Mouse (Mus musculus): Measurements from ENCODE around the gene Gnai2. TPM values are rescaled to one million over a fixed set of nuclear protein-coding genes. Genes with fewer than 3 reads are reported as not detected.
A peak's percentile ranks its signal among the peaks of the same experiment; 100 is the strongest.

Gene Gnai2
- total RNA-seq, 2 experiments from 2014 or later = 208 to 222 TPM

DNA sequence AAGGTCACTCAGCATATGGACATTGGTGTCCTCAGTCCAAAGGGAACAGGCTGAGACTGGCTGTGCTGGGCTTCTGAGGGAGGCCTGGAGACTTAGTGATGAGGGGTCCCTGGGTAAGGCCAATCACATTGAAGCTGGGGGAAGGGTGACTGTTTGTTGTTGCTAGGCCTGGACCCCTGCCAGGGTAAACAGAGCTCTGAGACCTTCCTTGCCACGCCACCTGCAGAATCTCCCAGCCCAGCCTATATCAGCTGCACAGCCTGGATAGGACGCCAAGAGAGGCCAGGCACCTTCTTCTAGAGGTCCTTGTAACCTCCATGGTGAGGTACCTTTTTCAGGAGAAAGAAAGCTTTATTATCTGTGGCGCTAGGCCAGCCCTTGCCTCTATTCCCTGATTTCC lies 33.7 kb upstream of the Gnai2 start:
- Histone ChIP-seq H3K27ac (no peak overlapping the region), H3K4me3 (no peak overlapping the region)
- no peak for DNase-seq (ENCODE audit: low spot score in 2 of 2)
- TF ChIP-seq CTCF (conservative IDR thresholded peaks at IDR 0.05) = no peak

DNA sequence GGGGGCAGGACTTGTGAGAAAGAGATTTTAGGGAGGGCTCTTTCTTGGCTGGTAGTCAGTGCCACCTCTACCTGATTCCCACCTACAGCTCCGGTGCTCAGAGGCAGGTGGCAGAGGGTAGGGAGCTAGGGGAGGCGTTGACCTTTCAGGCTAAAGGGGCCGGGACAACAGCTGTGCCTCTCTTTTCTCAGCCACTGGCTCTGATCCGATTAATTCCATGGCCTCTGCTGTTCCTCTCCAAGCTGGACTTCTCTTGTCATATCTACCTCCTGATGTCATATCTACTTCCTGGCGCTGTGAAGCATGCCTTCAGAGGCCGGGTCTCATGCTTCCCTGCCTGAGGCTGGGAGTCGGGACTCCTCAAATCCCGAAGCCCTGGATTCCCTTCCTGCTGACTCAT lies 32.8 kb upstream of the Gnai2 start:
- DNase-seq (ENCODE audit: low spot score in 2 of 2) = no peak
- H3K4me3 ChIP-seq = no peak overlapping the region
- TF ChIP-seq CTCF (conservative IDR thresholded peaks at IDR 0.05) = no peak
- no peak overlapping the region for H3K27ac ChIP-seq

DNA sequence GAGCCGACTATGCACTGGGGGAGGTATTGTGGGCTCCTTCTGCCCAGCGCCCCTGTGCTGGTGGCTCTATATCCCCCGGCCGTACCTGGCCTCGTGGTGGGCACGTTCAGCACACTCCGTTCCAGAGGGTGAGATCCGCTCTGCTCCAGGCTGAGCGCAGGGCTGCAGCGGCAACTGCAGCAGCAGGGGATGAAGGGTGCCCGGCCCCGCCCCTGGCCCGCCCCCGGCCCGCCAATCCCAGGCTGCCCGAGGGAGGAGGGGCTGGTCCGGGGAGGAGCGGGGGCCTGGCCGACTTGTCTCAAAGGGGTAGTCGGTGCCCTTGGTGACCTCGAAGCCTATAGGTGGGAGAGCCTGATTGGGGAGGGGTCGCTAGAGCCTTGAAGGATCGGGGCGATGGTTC lies 32.1 kb upstream of the Gnai2 start:
- H3K27ac ChIP-seq = peak overlapping the region; percentile 73
- H3K4me3 ChIP-seq = peak overlapping the region; percentile 65
- no peak for TF ChIP-seq CTCF (conservative IDR thresholded peaks at IDR 0.05)
- DNase-seq (ENCODE audit: low spot score in 2 of 2) = peak in 1 of 2 experiments; percentile 28

DNA sequence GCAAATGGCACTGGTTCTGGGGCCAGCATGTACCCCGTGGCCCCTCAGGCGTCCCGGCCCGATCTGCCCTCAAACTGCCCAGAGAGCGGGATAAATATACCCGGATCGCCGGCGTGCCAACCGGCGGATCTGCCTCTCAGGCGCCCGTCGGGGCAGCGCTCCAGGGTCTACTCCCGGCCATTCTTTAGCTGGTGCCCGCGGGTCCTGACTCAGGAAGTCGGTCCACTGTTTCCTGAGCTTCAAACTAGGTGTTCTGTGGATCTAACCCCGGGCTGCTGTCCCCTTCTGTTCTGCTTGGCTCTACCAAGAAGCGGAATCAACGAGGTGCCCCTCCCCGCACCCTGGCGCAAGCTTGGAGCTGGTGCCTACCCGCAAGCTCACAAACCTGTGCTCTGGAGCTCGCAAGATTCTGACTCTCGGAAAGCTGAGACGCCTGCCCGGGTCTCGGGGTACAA lies 31.6 kb upstream of the Gnai2 start:
- Histone ChIP-seq H3K4me3 (peak overlapping the region; percentile 65), H3K27ac (peak overlapping the region; percentile 73)
- no peak for DNase-seq (ENCODE audit: low spot score in 2 of 2)
- TF ChIP-seq CTCF (conservative IDR thresholded peaks at IDR 0.05) = no peak

DNA sequence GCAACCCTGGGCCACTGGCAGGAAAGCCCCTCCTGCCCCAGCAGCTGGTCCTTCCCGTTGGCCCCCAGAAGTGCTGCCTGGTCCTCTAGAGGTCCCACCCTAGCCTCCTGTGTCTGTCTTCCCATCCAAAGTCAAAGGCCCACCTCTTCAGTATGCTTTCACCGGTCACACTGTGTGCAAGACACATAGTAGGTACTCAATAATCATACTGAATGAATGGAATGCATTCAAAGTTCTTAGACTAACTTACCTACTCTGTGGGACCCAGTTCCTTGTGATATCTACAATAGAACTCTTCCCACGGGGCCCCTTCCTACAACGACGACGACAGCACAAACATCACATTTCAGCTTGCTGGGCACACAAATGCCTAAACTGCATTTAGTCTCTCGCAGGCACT lies 30.1 kb upstream of the Gnai2 start:
- TF ChIP-seq CTCF (conservative IDR thresholded peaks at IDR 0.05) = no peak
- H3K27ac ChIP-seq = peak overlapping the region; percentile 73; the same call in 1 of the 2 replicates
- H3K4me3 ChIP-seq = peak overlapping the region; percentile 65
- no peak for DNase-seq (ENCODE audit: low spot score in 2 of 2)

DNA sequence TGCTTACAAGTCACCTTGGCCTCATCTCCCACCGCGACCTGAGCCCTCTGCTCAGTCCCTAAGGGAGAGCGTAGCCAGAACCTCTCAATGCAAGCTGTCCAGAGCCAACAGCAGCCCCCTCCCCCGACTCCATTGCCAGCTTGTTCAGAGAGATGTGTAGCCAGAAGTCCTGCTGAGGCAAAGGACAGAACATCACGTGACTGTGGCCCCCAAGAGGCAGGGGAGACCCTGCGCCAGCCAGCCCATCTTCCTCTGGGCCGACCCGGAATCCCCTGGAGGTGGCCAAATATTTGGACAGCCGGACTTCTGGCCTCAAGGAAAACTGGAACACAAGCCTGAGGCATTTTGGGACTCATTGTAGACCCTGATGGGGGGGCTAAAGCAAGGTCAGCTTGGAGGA lies 28.4 kb upstream of the Gnai2 start:
- no peak for TF ChIP-seq CTCF (conservative IDR thresholded peaks at IDR 0.05)
- peak overlapping the region; percentile 65; the same call in 1 of the 2 replicates for H3K27ac ChIP-seq

DNA sequence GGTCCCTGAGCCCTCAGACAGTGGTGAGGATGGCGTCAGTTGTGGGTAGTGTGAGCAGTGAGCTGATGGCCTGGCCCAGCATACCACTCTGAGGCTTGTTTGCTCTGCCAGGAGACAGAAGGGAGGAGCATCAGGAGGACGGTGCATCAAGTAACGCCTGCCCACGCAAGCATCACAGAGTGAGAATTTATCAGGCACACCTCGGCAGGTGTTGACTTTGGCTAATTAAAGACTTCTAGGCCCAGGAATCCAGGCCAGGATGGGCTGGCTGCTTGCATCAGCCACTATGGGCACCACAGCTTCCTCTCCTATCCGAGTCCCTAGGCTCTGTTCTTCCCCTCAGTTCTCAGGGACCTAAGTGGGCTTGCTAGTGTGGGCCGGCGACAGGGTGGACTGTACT lies 27.2 kb upstream of the Gnai2 start:
- TF ChIP-seq CTCF (conservative IDR thresholded peaks at IDR 0.05) = no peak
- H3K4me3 ChIP-seq = no peak overlapping the region
- DNase-seq (ENCODE audit: low spot score in 2 of 2) = no peak
- H3K27ac ChIP-seq = peak overlapping the region; percentile 18; the same call in 1 of the 2 replicates

More for the DNA sequence above, 28.4 kb upstream of the Gnai2 start:
- H3K4me3 ChIP-seq = peak overlapping the region; percentile 37; the same call in 1 of the 2 replicates
- no peak for DNase-seq (ENCODE audit: low spot score in 2 of 2)

DNA sequence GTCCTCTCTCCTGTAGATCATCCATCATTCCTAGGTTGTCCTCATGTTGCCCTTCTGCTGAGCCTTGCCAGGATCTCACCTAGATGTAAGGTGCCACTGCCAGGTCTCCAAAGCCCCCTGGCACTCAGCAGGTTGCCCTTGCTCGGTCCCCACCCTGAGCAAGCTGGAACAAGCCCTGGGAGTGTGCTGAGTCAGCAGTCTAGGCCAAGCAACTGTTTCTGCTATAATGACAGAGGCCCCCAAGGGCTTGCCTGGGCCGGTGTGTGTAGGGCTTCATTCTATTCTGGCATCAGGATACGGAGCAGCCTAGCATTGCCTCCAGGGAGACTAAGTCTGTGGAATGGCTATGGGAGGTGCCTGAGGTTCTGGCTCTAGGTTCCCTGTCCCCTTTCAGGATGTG lies 25.6 kb upstream of the Gnai2 start:
- DNase-seq (ENCODE audit: low spot score in 2 of 2) = no peak
- no peak for TF ChIP-seq CTCF (conservative IDR thresholded peaks at IDR 0.05)
- Histone ChIP-seq H3K27ac (peak overlapping the region; percentile 79; the same call in 1 of the 2 replicates), H3K4me3 (no peak overlapping the region)

DNA sequence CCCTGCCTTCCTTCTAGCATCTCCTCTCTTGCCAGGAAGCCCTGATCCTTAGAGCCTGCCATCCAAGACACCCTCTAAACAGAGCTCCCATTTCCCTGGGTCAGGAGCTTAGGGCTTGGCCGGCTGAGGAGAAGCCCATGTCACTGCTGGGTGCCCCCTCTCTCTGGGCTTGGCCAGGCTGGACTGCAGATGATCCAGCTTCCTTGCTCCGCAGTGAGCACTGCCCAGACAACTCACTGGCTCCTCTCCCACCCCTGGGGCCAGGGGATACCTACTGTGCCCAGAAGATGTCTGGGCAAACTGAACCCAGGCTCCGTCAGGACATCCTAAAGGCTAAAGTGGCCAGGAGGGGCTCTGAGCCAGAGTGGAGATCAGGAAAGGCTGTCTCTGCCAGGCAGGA lies 24.8 kb upstream of the Gnai2 start:
- no peak for DNase-seq (ENCODE audit: low spot score in 2 of 2)
- no peak for TF ChIP-seq CTCF (conservative IDR thresholded peaks at IDR 0.05)
- H3K27ac ChIP-seq = peak overlapping the region; percentile 79
- H3K4me3 ChIP-seq = no peak overlapping the region

DNA sequence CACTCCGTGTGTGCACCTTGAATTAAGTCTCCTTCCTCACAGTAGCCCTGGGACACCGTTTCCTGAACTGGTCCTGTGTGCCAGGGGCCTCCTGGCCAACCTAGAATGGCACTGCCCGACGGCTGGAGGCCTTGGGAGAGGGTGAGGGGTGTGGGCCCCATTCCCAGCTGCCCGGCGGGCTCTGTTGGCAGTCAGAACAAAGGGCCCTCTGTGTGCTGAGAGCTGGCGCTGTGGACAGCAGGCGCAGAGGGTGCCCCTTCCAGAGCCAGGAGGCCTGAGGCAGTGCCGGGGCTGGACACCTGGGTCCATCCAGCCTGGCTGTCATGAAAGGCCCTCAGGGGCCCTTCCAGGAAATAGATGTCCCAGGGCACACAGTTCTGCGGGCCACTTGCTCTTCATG lies 24.4 kb upstream of the Gnai2 start:
- DNase-seq (ENCODE audit: low spot score in 2 of 2) = peak; percentile 62 to 84
- peak; percentile 17; the same call in 1 of the 2 replicates for TF ChIP-seq CTCF (conservative IDR thresholded peaks at IDR 0.05)
- no peak overlapping the region for H3K4me3 ChIP-seq
- H3K27ac ChIP-seq = peak overlapping the region; percentile 79

DNA sequence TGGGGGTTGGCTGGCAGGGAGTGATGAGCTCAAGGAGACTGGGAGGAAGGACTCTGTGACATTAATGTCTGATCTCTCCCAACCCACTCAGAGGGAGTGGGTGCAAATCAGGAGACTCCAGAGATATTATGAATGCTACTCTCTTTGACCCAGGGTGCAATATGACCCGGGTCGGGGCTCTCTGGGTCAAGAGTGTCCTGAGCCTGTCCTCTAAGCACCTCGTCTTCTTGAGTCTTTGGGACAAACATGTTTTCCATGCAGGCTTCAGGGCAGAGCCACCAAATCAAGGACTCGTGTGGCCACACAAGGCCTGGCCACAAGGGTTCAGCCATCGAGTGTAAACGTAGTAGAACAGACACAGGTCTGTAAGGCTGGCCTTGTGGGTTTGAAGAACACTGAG lies 22.9 kb upstream of the Gnai2 start:
- no peak for DNase-seq (ENCODE audit: low spot score in 2 of 2)
- no peak for TF ChIP-seq CTCF (conservative IDR thresholded peaks at IDR 0.05)
- no peak overlapping the region for H3K4me3 ChIP-seq
- H3K27ac ChIP-seq = no peak overlapping the region

DNA sequence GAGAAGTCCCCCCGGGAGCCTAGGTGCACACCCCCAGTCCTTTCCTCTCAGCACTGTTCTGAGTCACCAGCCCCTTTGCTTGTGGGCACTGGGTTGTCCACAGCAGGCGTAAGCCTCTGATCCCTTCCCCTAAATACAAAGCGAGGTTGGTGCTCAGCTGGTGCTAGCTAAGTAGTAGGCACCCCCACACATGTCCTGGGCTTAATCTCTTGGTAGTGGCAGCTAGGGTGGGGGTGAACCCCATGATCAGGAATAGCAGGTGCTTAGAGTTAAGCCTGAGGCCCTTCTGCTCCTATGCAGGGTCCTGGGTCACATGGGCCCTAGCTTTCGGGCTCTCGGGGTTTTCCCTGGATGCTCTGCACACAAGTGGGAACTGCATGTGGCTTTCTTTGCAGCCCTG lies 22.0 kb upstream of the Gnai2 start:
- no peak overlapping the region for H3K27ac ChIP-seq
- H3K4me3 ChIP-seq = no peak overlapping the region
- no peak for TF ChIP-seq CTCF (conservative IDR thresholded peaks at IDR 0.05)
- no peak for DNase-seq (ENCODE audit: low spot score in 2 of 2)

DNA sequence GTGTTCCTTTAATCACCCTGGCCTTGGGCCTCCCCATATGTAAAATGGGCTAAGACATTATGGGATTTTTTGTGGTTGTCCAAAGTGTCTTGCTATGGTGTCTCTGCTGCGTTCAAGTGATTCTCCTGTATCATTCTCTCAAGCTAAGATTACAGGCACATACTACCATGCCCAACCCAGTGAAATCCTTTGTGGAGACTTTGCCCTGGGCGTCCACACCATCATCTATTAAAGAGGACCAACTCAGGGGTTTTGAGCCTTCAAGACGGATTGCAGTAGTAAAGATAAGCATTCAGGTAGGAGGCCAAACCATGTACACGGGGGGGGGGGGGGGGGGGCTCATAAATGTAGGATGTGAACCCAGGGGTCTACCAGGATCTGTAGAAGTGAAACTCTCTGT lies 19.4 kb upstream of the Gnai2 start:
- H3K27ac ChIP-seq = no peak overlapping the region
- TF ChIP-seq CTCF (conservative IDR thresholded peaks at IDR 0.05) = no peak
- DNase-seq (ENCODE audit: low spot score in 2 of 2) = no peak
- H3K4me3 ChIP-seq = no peak overlapping the region

DNA sequence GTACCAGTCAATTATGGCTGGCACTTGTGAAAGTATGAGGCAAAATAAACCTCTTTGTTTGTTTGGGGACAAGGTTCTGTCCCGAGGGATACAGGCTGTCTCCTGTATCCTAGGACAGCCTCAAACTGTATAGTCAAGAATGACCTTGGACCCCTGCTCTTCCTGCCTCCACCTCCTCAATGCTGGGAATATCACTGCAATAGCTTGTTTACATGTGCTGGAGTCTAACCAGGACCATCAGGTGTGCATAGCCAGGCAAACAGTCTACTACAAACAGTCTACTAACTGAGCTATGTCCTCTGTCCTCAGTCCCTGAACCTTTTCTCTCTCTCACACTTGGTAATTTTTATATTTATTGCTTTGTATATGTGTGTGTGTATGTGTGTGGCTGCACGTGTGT lies 18.3 kb upstream of the Gnai2 start:
- TF ChIP-seq CTCF (conservative IDR thresholded peaks at IDR 0.05) = no peak
- Histone ChIP-seq H3K4me3 (no peak overlapping the region), H3K27ac (no peak overlapping the region)
- no peak for DNase-seq (ENCODE audit: low spot score in 2 of 2)

Measured in layer of hippocampus, adult 2 months (tissue).